Mouse (Mus musculus) hindbrain, embryonic 16.5 days (tissue): ENCODE data around the gene Stk26. TPM values are rescaled to one million over a fixed set of nuclear protein-coding genes. Genes with fewer than 3 reads are reported as not detected.

Experiments used
- ATAC-seq: fragments of 200-750 bp; cut with Nextera tagmentation; 2 replicates; pipeline ENCODE4 v1.8.0; 2017; ENCODE audit warnings: moderate TSS enrichment, moderate library complexity
- H3K27ac ChIP-seq: fragments of 300-500 bp; sonication (generic); 2 replicates; pipeline ENCODE4 v1.5.1; 2014; ENCODE audit warnings: low read depth, mild to moderate bottlenecking, control low read depth, low read length, moderate library complexity
- H3K27me3 ChIP-seq: fragments of 300-500 bp; sonication (generic); replicated peaks from 2 replicates; pipeline ENCODE4 v1.6.1; 2014; ENCODE audit warnings: low read length; ENCODE audit not compliant: control insufficient read depth, insufficient read depth
- H3K36me3 ChIP-seq: fragments of 300-500 bp; sonication (generic); 2 replicates; pipeline ENCODE4 v1.6.1; 2014; ENCODE audit warnings: mild to moderate bottlenecking, low read length, moderate library complexity, mixed read lengths; ENCODE audit not compliant: control insufficient read depth, insufficient read depth
- H3K4me1 ChIP-seq: fragments of 300-500 bp; sonication (generic); 2 replicates; pipeline ENCODE4 v1.6.1; 2014; ENCODE audit warnings: low read depth, low read length; ENCODE audit not compliant: control insufficient read depth, insufficient read depth
- H3K4me2 ChIP-seq: fragments of 300-500 bp; sonication (generic); 2 replicates; pipeline ENCODE4 v1.6.1; 2014; ENCODE audit warnings: mild to moderate bottlenecking, low read length, control low read depth, moderate library complexity
- H3K4me3 ChIP-seq: fragments of 300-500 bp; sonication (generic); 2 replicates; pipeline ENCODE4 v1.5.1; 2014; ENCODE audit warnings: mild to moderate bottlenecking, low read length, control low read depth, moderate library complexity
- H3K9ac ChIP-seq: fragments of 300-500 bp; sonication (generic); 2 replicates; pipeline ENCODE4 v1.6.1; 2014; ENCODE audit warnings: low read depth, mild to moderate bottlenecking, control low read depth, low read length, moderate library complexity
- H3K9me3 ChIP-seq: fragments of 300-500 bp; sonication (generic); 2 replicates; pipeline ENCODE4 v1.6.1; 2014; ENCODE audit warnings: mild to moderate bottlenecking, low read length, moderate library complexity; ENCODE audit not compliant: control insufficient read depth
- whole genome bisulfite sequencing: fragments of 180-500 bp; shearing (Covaris S2); extraction: QIAGEN DNeasy Blood & Tissue Kit; methylation state at CpG from one replicate; pipeline ENCODE4 v1.1.7; 2014; 5-methylcytosine and 5-hydroxymethylcytosine counted together
- polyA plus RNA-seq: library from polyadenylated mRNA; unstranded; fragments of >200 nt; fragmentation: Nextera tagmentation; extraction: Ambion mirVana; gene quantifications from 2 replicates; pipeline ENCODE4 v1.2.1, GENCODE M21; 2015

Stk26 gene
- 0.50 and 0.95 TPM in 2 replicates for polyA plus RNA-seq

DNA sequence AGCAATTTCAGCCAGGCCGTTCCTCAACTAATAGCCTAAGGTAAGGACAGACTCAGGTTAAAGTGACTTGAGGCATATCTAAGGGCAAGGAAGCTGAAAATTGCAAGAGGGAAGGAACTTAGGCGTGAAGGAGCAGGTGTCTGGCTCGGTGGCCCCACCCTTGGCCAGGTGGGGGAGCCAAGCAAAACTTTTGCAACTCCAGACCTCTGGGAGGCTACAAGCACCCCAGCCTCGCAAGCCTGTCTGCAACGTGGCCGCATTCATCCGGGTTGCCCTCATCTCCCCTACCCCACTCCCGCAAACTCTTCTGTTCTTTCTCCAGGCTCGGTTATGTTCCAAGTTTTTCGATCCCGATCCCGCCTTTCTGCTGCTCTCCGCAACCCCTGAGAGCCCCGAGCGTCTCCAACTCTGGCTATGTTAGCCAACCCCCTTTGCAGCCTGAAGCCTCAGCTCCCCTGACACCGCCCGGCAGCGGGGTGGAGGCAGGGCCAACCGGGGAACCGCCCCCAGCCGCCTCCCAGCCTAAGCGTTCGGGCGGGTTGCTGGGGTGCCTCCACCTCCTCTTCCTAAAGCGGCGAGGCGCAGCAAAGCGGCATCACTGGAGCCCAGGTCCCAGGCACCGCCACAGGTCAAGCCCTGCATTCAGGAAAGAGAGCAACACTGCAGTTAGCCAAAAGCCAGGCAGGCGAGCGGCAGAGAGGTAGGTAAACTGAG lies at the start of gene Stk26:
TSS of gene Stk26 (plus strand) at position 201 of the 714 bp plus-strand sequence.
- Histone ChIP-seq H3K36me3 (no peaks in the 10 kb centered on the region), H3K9ac (peak within 1 kb of the TSS; percentile 53), H3K4me3 (peak within 1 kb of the TSS; percentile 51), H3K4me1 (peaks cover 3% of the 10 kb centered on the region; the same call in 1 of the 2 replicates), H3K9me3 (no peaks in the 10 kb centered on the region), H3K27ac (no peak within 1 kb of the TSS), H3K27me3 (no peaks in the 10 kb centered on the region), H3K4me2 (peak within 1 kb of the TSS; percentile 91)
- peak; percentile 72 for ATAC-seq
- 23% methylated on average over 30 of the region's 31 CpGs for WGBS

DNA sequence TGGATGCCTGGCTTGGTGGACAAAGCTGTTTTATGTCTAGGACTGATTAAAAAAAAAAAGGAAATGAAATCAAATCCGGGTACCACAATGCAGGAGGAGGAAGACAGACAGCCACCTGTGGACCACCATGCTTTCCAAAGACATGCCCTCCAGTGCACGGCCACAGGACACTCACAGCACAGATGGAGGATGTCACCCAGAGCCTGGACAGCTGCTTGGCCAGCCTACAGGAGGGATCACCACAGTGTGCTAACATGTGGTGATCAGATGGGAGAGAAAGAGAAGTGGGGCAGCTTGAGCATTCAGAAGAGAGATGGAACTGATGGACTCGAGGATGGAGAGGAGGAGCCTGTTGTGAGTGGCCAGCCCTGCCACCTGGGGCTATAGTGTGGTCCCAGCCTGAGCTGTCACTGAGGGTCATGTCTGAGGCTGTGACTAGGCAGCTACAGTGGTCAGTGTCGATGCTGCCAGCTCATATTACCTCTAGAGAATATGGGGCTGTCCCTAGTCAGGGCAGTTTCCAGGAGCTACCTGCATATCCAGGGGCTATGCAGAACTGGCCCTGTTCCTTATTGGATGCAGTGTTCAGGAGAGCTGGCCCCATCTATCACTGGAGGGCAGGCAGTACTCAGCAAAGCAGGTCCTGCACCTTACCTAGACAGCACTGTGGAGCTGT lies 47.7 kb upstream of the Stk26 start:
- Histone ChIP-seq H3K4me1 (no peaks in the 10 kb centered on the region), H3K27me3 (no peaks in the 10 kb centered on the region), H3K9me3 (no peaks in the 10 kb centered on the region), H3K9ac (no peak overlapping the region), H3K4me2 (no peak overlapping the region), H3K36me3 (no peaks in the 10 kb centered on the region), H3K27ac (no peak overlapping the region), H3K4me3 (no peak overlapping the region)
- 66% methylated on average over 4 of the region's 4 CpGs for WGBS
- ATAC-seq: no peak

DNA sequence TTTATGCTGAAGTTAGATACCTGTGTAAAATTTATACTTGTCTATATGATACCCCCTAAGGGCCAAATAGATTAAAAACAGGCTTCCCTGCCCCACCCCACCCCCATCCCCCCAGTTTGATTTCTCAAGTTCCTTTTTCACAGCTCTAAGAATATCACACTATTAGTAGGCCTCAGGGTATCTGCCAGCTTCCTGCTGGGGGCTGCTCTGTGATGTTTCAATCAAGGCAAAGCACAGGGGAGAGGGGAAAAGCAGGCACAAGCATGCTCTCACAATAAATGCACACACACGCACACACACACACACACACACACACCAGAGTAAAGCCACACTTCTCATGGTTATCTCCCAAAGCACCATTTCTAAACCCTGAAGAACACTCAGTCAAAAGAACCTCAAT lies 43.0 kb upstream of the Stk26 start:
- Histone ChIP-seq H3K4me3 (no peak overlapping the region), H3K36me3 (no peaks in the 10 kb centered on the region), H3K27ac (no peak overlapping the region), H3K9ac (no peak overlapping the region), H3K4me1 (no peaks in the 10 kb centered on the region), H3K9me3 (no peaks in the 10 kb centered on the region), H3K4me2 (no peak overlapping the region), H3K27me3 (no peaks in the 10 kb centered on the region)
- 56% methylated on average over 1 of the region's 1 CpGs for WGBS
- peak; percentile 52; the same call in 1 of the 2 replicates for ATAC-seq

DNA sequence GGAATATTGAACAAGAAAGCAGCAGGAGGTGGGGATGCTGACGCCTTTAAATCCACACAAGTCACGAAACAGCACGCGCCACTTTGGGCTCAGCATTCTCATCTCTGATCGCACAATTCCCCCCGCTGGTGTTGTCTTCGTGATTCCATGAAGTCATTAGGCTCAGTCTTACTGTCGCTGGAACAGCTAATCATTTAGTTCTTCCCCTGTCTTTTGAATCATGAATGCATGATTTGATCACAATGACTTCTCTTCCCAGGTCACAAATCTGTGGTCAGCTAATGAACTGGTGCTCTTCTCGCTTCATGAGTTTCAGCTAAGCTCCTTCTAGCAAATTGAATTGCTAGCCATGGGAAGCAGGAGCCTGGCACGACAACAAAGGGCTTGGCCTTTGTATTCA lies 42.3 kb upstream of the Stk26 start:
- 27% methylated on average over 10 of the region's 10 CpGs for WGBS
- 0 out of 2 replicates have a peak, but pooled peaks have one; percentile 42 for ATAC-seq
- Histone ChIP-seq H3K27me3 (no peaks in the 10 kb centered on the region), H3K4me3 (no peak overlapping the region), H3K9me3 (no peaks in the 10 kb centered on the region), H3K27ac (no peak overlapping the region), H3K9ac (no peak overlapping the region), H3K4me1 (no peaks in the 10 kb centered on the region), H3K4me2 (no peak overlapping the region), H3K36me3 (no peaks in the 10 kb centered on the region)

DNA sequence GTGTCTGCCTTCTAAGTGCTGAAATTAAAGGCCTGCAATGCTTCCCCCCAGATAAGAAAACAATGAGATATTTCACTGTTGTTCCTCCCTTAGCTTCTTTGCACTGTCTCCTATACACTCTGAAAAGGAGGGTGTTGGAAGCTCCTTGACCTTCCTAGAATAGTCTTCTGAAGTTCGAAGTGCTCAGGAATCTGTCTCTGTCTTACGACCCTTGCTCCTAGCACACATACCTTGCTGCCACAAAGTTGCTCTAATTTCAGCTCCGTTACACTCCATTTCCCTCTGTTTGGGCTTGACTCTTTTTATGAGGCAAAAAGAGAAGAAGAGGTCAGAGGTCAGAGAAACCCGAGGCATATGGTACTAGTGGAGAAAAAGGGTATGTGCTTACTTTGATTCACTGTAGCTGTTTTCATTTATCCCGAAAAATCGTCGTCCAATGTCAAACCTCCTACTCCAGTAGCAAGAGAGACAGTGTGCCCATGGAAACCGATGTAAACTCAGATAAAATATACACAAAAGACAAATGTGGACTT lies 41.1 kb upstream of the Stk26 start:
- Histone ChIP-seq H3K27ac (no peak overlapping the region), H3K4me2 (no peak overlapping the region), H3K27me3 (no peaks in the 10 kb centered on the region), H3K9ac (no peak overlapping the region), H3K36me3 (no peaks in the 10 kb centered on the region), H3K4me1 (no peaks in the 10 kb centered on the region), H3K4me3 (no peak overlapping the region), H3K9me3 (no peaks in the 10 kb centered on the region)
- 61% methylated on average over 8 of the region's 8 CpGs for WGBS
- no peak for ATAC-seq

DNA sequence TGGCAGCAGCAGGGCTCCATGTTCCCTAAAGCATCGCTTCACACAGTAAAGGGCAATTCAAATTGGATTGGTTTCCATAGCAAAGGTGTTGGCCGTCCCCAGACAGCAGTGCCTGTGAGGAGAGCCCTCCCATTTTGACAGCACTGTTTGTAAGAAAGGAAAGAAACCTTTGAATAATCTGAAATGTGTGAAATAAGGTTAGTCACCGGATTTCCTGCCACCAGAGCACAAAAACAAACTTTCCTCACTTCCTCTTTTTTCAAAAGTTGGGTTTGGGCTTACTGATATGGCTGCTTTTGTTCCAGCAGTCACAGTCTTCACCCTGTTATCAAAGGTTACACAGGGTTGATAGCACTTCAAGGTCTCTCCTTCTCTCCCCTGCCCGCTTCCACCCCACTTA lies 35.2 kb upstream of the Stk26 start:
- WGBS: 43% methylated on average over 4 of the region's 4 CpGs
- Histone ChIP-seq H3K9ac (no peak overlapping the region), H3K4me2 (no peak overlapping the region), H3K4me1 (no peaks in the 10 kb centered on the region), H3K27me3 (no peaks in the 10 kb centered on the region), H3K36me3 (no peaks in the 10 kb centered on the region), H3K27ac (no peak overlapping the region), H3K4me3 (no peak overlapping the region), H3K9me3 (no peaks in the 10 kb centered on the region)
- no peak for ATAC-seq

DNA sequence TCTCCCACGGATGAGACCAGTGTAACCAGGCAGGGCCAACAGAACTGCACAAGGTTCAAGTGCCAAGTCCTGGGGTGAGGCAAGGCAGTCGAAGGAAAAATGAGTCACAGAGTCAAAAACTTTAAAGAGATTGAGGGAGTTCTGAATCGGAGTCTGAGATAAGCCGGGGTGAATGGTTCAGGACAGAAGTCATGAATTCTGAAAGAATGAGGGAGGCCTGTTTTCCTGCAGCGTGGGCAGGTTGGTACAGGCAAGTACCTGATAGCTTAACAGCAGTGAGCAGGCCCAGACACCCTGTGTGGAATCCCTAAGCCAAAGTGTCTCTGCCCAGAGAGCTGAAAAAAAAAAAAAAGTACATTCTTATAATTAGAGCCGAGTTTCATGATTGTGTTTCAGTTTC lies 17.0 kb upstream of the Stk26 start:
- Histone ChIP-seq H3K27ac (no peak overlapping the region), H3K36me3 (no peaks in the 10 kb centered on the region), H3K27me3 (no peaks in the 10 kb centered on the region), H3K4me2 (no peak overlapping the region), H3K9ac (no peak overlapping the region), H3K4me1 (no peaks in the 10 kb centered on the region), H3K9me3 (no peaks in the 10 kb centered on the region), H3K4me3 (no peak overlapping the region)
- ATAC-seq: no peak
- WGBS: 77% methylated on average over 6 of the region's 6 CpGs

DNA sequence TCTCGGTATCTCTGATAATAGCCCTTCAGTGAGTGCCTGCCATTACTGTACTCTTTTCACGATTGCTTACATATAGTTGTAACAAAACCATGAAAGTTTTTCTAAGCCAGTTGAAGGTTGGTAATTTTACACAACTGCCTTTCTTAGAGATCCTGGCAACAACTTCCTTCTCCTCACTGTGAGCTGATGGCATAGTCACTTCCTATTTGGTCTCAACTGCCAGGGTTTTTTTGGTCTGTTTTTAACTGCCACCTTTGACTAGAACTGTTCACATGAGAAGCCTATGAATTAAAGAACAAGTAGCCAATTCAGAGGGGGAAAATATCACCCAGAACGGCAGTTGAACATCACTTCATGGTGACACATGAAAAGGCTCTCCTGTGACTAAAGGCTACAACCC lies 5.3 kb upstream of the Stk26 start:
- 80% methylated on average over 3 of the region's 3 CpGs for WGBS
- H3K4me1 ChIP-seq: no peaks in the 10 kb centered on the region; the same call in 1 of the 2 replicates
- H3K4me3 ChIP-seq: no peak overlapping the region
- no peaks in the 10 kb centered on the region for H3K27me3 ChIP-seq
- H3K4me2 ChIP-seq: no peak overlapping the region
- H3K9me3 ChIP-seq: no peaks in the 10 kb centered on the region
- no peak for ATAC-seq
- no peaks in the 10 kb centered on the region for H3K36me3 ChIP-seq
- H3K27ac ChIP-seq: no peak overlapping the region
- no peak overlapping the region for H3K9ac ChIP-seq

DNA sequence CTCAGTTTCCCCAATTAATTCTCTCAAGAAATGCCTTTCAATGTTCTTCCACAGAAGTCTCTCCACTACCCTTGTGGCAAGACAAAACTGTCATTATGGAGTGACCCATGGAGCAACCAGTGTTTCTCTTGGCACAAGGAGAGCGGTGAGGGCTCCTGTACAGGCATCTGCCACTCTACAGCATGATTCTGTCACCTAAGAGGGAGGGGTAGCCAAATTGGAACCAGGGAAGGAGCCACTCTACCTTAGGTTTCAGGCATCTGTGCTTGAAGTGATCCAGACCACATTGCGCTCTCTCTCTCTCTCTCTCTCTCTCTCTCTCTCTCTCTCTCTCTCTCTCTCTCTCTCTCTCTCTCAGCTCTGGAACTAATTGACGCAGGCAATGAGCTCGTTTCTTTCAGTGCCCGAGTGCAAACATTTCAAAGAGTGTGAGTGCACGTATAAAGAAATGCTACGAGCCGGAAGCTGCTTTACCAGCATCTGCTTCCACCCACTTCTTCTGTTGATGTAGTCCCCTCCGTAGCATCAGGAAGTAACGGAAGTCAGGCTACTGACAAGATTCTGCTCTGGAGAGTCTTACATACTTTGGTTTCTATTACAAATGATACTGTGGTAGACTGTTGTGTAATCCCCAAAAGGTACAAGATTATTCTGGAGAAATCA lies 4.7 kb upstream of the Stk26 start:
- no peak overlapping the region for H3K4me3 ChIP-seq
- no peak for ATAC-seq
- no peak overlapping the region for H3K9ac ChIP-seq
- H3K27ac ChIP-seq: no peak overlapping the region
- H3K4me1 ChIP-seq: peaks cover 3% of the 10 kb centered on the region; the same call in 1 of the 2 replicates
- H3K9me3 ChIP-seq: no peaks in the 10 kb centered on the region
- H3K27me3 ChIP-seq: no peaks in the 10 kb centered on the region
- no peak overlapping the region for H3K4me2 ChIP-seq
- H3K36me3 ChIP-seq: no peaks in the 10 kb centered on the region
- WGBS: 69% methylated on average over 10 of the region's 10 CpGs
